In the genomic region with DNA sequence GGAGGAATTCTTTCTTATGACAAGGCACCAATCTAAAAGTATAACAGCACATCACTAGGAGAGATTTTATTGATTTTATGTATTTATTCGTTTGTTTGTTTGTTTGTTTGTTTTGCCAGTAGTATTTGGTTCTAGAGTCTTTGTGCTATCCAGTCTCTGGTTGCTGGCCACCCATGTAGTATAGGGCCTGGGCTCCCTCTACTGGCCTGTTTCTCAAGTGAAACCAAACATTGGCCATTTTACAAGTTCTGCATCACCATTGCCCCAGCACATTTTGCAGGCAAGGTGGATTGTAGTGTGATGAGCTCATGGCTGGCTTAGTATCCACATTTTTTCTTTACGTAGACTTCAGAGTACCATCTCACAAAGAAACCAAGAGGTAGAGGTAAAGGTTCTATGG, we compare ENCODE assay signal across 8 mouse cellular contexts.
A peak's percentile ranks its signal among the peaks of the same experiment; 100 is the strongest.
DNase-seq lines count a peak whose midpoint lies in the region; ATAC-seq and TF ChIP-seq lines count a peak whose summit lies in the region.

No protein-coding gene starts in this region.

- H3K4me3 ChIP-seq in liver, adult 2 months (ENCODE audit: insufficient read depth, low read depth, low read length), result no peak overlapping the region
- H3K4me3 ChIP-seq in liver, embryonic 11.5 days (ENCODE audit: low read depth, low read length), result no peak overlapping the region
- H3K4me3 ChIP-seq in embryonic facial prominence, embryonic 11.5 days (ENCODE audit: low read depth, low read length), result no peak overlapping the region

- TF ChIP-seq CTCF in liver, adult 2 months (IDR thresholded peaks at IDR 0.05; ENCODE audit: low read depth, low read length), result no peak

- no peak for ATAC-seq in liver, embryonic 11.5 days (replicated peaks; ENCODE audit: low FRiP score)
- no peak for ATAC-seq in embryonic facial prominence, embryonic 11.5 days (replicated peaks; ENCODE audit: insufficient number of reproducible peaks, low FRiP score, low TSS enrichment, low read depth)

- H3K79me2 ChIP-seq in liver, adult 2 months (ENCODE audit: control insufficient read depth, insufficient read depth, low read length), result no peaks in the 10 kb centered on the region

- H3K9ac ChIP-seq in liver, adult 2 months (ENCODE audit: low read depth, low read length), result no peak overlapping the region
- no peak overlapping the region for H3K9ac ChIP-seq in liver, embryonic 11.5 days (ENCODE audit: low read depth, low read length)
- no peak overlapping the region for H3K9ac ChIP-seq in embryonic facial prominence, embryonic 11.5 days (replicated peaks; ENCODE audit: low read length)

- no peaks in the 10 kb centered on the region for H3K36me3 ChIP-seq in liver, adult 2 months (ENCODE audit: control insufficient read depth, insufficient read depth, low read length)
- H3K36me3 ChIP-seq in liver, embryonic 11.5 days (ENCODE audit: control insufficient read depth, insufficient read depth, low read length), result no peaks in the 10 kb centered on the region
- no peaks in the 10 kb centered on the region for H3K36me3 ChIP-seq in embryonic facial prominence, embryonic 11.5 days (replicated peaks; ENCODE audit: control insufficient read depth, insufficient read depth, low read depth, low read length)

- DNase-seq in liver, adult 2 months (ENCODE audit: extremely low read depth, low read depth, low spot score), result peak; percentile 13
- DNase-seq in liver, embryonic 11.5 days (ENCODE audit: low spot score), result no peak
- peak; percentile 59 to 85 for DNase-seq in adrenal gland, adult (ENCODE audit: inconsistent age in 2 of 2, low spot score in 1 of 2)
- peak; percentile 52 for DNase-seq in embryonic facial prominence, embryonic 11.5 days (ENCODE audit: low spot score)
- peak; percentile 32 to 54 for DNase-seq in left cerebral cortex, postnatal 25 days (ENCODE audit: low spot score in 2 of 2)
- DNase-seq in T-cell, adult 2 months (ENCODE audit: low spot score), result no peak
- DNase-seq in thymus, postnatal 10 days (ENCODE audit: low spot score in 2 of 2), result no peak
- DNase-seq in ovary, postnatal 10 days (ENCODE audit: low spot score), result no peak

- H3K4me1 ChIP-seq in liver, adult 2 months (ENCODE audit: control insufficient read depth, insufficient read depth, low read length), result no peaks in the 10 kb centered on the region
- H3K4me1 ChIP-seq in liver, embryonic 11.5 days (replicated peaks; ENCODE audit: control insufficient read depth, insufficient read depth, low read length), result no peaks in the 10 kb centered on the region
- no peaks in the 10 kb centered on the region for H3K4me1 ChIP-seq in embryonic facial prominence, embryonic 11.5 days (ENCODE audit: control insufficient read depth, insufficient read depth, low read length)

- no peaks in the 10 kb centered on the region for H3K27me3 ChIP-seq in liver, adult 2 months (ENCODE audit: control insufficient read depth, insufficient read depth, low read length)
- no peaks in the 10 kb centered on the region for H3K27me3 ChIP-seq in liver, embryonic 11.5 days (replicated peaks; ENCODE audit: control insufficient read depth, insufficient read depth, low read length)
- no peaks in the 10 kb centered on the region for H3K27me3 ChIP-seq in embryonic facial prominence, embryonic 11.5 days (ENCODE audit: control insufficient read depth, insufficient read depth, low read length)

- no peak for TF ChIP-seq POLR2A in liver, adult 2 months (IDR thresholded peaks at IDR 0.05; ENCODE audit: extremely low read depth, insufficient read depth, low read length)

- intact Hi-C loops in left cerebral cortex, postnatal 25 days (cut with DNase I), result no loop called here

- H3K27ac ChIP-seq in liver, adult 2 months (replicated peaks; ENCODE audit: insufficient read depth, low read depth, low read length), result no peak overlapping the region
- H3K27ac ChIP-seq in liver, embryonic 11.5 days (ENCODE audit: low read depth, low read length), result no peak overlapping the region
- no peak overlapping the region for H3K27ac ChIP-seq in embryonic facial prominence, embryonic 11.5 days (replicated peaks; ENCODE audit: low read depth, low read length)

- H3K9me3 ChIP-seq in liver, embryonic 11.5 days (ENCODE audit: control insufficient read depth, low read length), result no peaks in the 10 kb centered on the region
- no peaks in the 10 kb centered on the region for H3K9me3 ChIP-seq in embryonic facial prominence, embryonic 11.5 days (replicated peaks; ENCODE audit: control insufficient read depth, low read length)

- 56% methylated on average over 2 of the region's 2 CpGs for WGBS in liver, adult 2 months
- whole genome bisulfite sequencing in liver, embryonic 11.5 days, result 53% methylated on average over 2 of the region's 2 CpGs
- 51% methylated on average over 2 of the region's 2 CpGs for WGBS in embryonic facial prominence, embryonic 11.5 days

- no peak overlapping the region for H3K4me2 ChIP-seq in liver, embryonic 11.5 days
- H3K4me2 ChIP-seq in embryonic facial prominence, embryonic 11.5 days (ENCODE audit: low read depth, low read length), result no peak overlapping the region

Comparison
In these comparisons a context has a peak if more than half of its experiments do, and no peak if none do; other contexts are left out.
1. DNase-seq: peak in liver, adult 2 months (single experiment), adrenal gland, adult (2 of 2), embryonic facial prominence, embryonic 11.5 days (single experiment) and left cerebral cortex, postnatal 25 days (2 of 2); none in liver, embryonic 11.5 days (single experiment), T-cell, adult 2 months (single experiment), thymus, postnatal 10 days (0 of 2) and ovary, postnatal 10 days (single experiment).